Mouse (Mus musculus) adipocyte (in vitro differentiated cells): ENCODE data around the gene Gpbp1.

Experiments
- DNase-seq: peaks from one replicate; pipeline ENCODE4 v3.0.0-alpha.2; 2016; ENCODE audit warnings: low spot score

Gene Gpbp1

DNA sequence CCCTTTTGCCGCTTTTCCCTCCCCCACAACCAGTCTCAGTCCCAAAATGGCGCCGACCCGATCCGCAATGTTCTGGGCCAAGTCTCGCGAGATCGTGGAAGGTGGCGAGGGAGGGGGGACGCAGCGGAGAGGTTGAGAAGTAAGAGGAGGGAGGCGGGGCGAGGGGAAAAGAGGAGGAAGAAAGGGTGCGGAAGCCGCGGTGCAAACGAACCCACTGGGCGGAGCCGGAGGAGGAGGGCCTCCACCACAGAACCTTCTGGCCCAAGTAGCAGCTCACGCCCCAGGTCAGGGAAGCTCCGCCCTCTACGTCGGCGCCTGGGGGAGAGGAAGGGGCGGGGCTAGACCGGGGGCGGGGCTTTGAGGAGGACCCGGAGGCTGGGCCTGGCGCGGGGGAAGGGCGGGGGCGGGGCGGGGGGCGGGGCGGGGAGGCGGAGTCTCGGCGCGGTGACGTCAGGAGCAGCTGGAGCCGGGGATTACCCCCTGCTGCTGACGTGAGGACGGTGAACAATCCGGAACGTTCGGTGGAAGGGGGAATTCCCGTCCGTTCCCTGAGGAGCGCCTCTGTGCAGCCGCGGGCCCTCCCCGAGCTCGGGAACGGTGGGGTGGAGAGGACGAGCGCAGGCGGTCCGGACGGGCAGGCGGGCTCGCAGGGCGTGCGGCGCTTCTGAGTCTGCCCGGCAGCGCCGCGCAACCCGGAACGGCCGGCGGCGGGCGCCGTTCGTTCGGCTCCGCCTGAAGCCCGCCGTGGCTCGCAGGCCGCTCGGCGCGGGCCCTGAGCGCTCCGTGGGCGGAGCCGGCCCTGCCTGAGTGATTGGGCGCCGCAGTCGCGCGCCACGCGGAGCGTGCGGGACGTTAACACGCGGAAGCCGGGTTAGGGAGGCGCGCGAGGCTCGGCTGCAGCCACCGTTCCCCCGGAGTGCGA is at the start of gene Gpbp1:
Gene Gpbp1 (minus strand): TSS at position 310 of the 922 bp plus-strand sequence.
- DNase-seq = peak; percentile 100

DNA sequence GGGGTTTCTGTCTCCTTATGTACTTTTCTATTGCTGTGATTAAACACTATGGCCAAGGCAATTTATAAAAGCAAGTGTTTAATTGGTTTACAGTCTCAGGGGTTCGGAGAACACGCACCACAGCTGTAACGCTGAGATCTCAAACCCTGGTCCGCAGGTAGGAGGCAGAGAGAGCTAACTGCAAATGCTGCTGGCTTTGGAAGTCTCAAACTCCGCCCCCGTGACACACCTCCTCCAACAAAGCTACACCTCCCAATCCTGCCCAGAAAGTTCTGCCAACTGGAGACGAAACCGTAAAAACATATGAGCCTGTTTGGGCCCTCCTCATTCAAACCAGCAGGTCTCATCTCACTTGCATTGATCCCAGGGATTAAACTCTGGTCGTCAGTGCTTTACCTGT is 47.8 kb upstream of the Gpbp1 start:
- no peak for DNase-seq

DNA sequence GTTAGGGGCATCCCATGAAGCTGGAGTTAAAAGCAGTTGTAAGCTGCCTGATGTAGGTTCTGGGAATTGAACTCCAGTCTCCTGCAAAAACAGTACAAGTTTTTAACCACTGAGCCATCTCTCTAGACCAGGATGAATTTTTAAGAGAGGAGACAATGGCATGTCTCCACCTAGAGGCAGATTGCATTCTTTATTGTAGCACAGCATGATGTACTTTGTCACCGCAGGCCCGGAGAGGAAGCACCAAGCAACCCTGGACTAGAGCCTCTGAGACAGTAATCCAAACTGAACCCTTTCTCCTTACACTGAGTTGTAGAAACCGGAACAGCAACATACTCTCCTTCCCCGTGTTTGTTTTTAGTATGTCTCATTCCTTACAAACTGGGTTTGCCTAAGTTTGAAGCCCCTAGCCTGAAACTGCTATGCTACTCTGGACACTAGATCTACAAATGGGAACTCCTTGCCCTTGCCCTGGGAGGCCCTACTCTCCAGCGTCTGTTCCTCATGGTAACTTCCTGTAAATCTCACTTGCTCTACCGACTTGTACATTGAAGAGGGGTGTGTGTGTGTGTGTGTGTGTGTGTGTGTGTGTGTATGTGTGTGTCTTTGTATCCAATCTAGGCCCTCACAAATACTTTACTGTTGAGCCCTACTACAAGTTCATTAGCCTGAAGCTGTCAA is 46.4 kb upstream of the Gpbp1 start:
- no peak for DNase-seq

DNA sequence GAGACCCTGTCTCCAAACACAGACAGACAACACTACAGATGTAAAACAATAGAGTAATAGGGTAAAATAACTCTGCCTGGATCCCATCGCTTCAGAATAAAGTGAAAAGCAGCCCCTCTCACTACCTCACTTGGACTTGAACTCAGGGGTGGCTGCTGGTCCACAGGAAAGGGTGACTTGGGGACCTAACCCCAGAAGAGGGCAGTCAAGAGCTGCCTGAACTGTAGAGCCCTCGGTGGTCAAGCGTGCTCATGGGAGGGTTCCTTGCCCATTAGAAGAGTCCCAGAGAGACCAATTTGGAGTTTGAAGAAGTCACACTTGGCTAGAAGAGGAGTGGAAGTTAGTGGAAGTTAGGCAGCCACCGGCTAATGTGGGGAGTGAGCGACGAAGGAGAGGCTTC is 44.2 kb upstream of the Gpbp1 start:
- DNase-seq = no peak

DNA sequence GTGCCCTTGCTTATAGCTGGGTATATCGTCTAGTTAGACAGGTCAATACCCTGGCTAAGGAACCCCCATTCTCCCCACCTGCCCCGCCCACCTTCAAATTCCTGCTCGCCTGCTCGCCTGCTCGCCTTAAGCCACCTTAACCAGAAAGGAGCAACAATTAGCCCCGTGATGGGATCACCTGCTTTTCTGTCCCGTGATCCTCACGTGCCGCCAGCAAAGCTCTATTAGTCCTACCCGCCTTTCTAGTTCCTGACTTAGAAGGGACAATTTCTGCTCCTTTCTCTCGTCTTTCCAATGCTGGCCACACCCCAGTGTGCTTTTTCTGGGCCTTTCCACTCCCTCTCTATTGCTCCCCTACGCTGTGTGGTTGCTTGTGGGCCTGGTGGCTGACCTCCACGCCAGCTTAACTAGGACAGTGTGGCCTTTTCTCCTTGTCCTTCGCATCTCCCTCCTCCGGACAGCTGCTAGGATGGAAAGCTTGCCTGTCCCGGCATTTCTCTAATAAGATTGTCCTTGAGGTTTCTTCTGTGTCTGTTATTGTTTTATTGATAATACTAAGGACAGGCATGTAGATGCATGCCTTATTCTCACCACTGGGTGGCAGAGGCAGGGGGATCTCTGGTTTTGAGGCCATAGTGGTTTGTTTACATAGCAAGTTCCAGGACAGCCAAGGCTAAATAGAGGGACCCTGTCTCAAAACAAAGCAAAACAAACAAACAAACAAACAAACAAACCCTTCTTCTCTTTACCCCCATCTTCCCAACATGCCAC is 42.5 kb upstream of the Gpbp1 start:
- DNase-seq = peak; percentile 16

DNA sequence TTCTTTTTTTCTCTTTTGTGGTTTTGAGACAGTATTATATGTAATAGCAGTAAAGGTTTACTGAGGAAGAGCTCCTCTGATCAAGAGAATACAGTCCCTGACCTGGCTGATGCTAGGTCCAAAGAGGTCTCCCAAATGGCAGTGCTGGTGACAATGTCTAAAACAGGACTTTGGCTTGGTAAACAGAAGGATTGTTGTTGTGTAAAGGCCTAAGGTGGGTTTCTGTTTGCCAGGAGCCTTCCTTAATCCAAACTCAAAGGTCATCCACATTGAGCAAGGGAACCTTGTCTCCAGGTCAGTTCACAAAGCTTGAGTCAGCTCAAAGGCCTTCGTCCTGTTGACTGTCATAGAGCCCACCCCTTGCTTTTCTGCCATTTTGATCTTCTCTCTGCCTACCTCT is 41.8 kb upstream of the Gpbp1 start:
- no peak for DNase-seq

DNA sequence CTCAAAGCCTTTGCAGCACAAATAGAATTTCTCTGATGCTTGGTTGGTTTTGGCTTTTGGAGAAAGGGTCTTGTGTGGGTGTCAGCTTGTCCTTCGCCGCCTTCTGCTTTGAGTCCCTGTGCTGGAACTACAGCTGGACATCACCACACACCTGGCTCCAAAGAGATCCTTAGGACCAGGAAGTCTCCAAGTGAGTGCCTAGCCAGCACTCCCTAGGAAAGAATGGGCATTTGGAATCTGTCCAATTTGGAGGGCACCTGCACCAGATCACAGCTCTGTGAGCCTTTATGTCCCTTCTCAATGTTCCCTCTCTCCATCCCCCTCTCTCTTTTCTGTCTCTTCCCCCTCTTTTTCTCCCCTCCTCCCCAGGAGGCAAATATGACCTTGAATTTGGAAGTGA is 34.4 kb upstream of the Gpbp1 start:
- no peak for DNase-seq

DNA sequence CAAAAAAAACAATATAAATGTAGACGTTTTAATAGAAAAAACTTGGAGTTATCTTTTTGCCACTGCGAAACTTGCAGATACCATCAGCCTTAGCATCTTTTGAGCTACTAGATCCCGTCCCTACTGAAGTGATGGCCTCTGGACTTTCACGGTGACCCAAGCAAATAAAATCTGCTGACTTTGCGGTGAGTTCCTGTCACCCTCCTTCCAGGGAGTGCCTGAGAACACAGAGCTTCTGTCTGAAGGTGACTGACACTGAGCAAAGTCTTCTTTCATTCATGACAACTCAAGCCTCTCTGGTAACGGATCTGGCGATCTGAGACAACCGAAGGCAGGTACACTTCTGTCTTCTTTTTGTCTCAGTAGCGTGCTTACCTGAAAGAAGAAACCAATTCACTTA is 32.4 kb upstream of the Gpbp1 start:
- no peak for DNase-seq

DNA sequence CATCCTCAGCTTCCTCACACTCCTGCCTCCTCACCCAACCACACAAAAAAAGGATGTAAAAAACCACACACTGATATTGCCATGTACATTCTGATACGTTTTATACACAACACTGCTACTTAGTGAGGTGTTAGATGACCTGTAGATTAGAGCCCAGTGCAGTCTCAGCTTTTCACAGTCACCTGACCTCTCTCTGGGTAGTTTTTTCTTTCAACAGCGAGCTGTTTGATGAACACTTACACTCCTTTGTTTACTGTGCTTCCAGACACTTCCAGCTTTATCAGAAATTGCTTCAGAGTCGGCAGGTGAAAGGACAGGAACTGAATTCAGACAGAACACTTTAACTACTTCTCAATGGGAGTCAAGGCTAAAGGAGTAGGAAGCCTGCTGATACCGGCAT is 30.5 kb upstream of the Gpbp1 start:
- no peak for DNase-seq

DNA sequence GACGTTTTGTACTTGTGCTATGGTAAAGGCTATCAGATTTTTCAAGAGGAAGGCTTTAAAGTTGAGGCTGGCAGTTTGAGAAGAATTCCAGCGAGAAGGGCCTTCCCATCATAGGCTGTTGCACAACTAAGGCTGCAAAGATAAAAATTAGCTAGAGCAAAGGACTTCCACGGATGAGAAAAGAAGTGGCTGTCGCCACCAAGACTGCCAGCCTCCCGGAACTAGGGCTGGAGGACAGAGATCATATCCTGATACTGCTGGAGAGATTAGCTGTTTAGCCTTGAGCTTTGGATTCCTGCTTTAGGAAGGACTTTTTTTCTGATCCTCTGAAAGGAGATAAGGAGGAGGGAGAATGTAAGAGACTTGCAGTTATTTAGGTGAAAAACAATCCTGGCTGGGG is 28.4 kb upstream of the Gpbp1 start:
- no peak for DNase-seq

DNA sequence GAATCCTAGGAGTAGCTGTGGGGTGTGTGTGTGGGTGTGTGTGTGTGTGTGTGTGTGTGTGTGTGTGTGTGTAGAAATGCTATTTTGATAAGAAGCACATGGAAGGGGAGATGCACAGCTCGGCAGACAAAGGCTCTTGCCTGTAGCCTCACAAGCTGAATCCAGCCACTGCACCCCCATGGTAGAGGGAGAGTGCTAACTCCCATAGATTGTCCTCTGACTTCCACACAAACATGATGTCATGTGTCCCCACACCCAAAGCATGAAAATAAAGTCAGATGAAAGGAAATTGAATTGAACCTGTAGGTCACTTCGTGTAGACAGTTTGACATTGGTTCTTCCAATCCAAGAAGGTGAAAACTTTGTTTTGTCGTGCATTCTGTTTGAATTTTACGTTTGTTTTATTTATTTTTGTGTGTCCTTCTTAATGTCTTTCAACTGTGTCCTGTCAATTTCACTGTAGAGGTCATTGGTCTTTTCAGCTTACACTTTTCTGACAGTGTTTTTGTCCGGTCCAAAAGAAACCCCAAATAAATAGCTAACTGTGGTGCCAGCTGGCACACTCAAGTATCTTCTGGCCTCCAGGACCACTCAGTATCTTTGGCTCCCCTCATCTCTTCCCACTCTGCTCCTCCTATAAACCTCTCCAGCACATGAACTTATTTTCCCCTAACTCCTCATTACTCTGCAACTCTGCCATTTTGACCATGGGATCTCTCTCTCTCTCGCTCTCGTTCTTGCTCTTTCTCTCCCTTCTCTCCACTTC is 26.7 kb upstream of the Gpbp1 start:
- DNase-seq = no peak

DNA sequence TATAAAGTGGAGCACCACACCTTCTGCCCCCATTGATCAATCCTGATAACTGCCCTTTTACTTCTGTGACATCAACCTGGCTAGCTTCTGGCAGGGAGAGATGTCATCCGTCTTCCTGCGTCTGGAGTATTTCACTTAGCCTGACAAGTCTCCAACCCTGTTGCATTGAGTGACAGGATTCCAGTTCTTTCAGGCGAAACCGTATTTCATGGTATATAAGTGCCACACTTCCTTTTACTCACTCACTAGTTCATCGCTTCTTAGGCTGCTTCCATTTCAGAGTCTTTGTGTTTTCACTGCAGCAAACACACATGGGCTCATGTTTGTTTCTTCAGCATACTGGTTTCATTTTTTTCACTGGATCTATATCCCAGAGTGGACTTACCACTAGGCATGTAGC is 19.5 kb upstream of the Gpbp1 start:
- DNase-seq = no peak

DNA sequence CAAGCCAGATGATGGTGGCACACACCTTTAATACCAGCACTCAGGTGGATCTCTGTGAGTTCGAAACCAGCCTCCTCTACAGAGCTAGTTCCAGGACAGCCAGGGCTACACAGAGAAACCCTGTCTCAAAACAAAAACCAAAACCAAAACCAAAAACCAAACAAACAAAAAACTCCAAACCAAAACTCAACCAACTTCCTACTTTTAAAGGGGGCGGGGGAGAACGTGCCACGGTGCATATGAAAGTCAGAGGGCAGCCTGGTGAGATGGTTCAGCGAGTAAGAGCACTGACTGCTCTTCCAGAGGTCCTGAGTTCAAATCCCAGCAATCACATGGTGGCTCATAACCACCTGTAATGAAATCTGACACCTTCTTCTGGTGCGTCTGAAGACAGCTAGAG is 18.7 kb upstream of the Gpbp1 start:
- no peak for DNase-seq

DNA sequence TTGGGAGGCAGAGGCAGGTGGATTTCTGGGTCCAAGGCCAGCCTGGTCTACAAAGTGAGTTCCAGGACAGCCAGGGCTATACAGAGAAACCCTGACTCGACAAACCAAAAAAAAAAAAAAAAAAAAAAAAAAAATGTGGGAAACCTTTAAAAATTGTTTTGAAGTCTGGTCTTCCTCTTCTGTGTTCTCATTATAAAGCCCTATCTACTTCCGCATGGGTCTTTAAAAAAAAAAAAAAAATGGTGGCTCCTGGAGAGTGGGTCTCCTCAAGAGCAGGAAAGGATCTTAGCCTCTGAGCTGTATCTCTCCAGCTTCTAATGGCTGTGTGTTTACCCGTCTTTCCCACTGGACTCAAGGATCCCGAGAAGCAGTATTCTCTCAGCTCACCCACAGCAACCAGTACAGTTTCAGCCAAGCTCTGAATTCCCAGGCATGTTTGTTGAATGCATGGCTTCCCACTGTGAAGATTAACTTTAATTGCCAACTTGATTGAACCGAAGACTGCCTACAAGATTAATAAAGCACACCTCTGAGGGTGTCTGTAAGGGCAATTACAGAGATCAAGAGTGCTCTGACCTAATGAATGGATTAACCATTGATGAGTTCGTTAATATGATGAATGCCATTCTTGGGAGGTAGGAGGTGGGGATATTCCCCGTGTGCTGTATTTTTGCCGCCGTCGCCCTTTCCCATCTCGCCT is 4.6 kb upstream of the Gpbp1 start:
- no peak for DNase-seq

DNA sequence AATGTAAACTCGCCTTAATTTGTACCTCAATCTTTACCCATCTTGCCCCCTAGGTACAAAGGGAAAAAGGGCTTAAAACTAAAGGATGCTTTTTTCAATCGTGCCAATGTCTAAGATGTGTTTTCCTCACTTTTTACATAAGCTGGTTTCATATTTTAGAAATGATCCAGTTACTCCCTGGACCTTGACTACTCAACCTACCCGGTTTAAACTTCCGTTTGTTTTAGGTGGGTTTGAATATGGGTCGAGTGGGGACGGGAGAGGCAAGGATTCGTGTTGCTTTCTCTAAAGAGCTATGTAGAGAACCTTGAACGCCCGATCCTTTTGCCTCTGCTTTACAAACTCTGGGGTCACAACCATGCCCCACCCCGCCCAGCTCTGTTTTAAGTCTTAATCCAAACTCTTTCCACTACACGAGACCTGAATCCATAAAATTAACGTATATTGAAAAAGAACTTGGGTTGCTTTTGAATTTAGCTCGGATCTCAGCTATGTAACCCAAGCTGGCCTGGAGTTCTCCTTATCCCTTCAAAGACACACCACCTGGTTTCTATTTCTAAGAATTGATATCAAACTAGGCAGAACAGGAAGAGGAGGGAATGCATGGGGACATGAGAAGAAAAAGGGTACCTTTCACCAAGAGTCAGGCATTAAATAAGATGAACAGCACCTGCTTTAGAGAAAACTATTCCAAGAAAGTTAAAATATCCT is 1.3 kb upstream of the Gpbp1 start:
- no peak for DNase-seq

DNA sequence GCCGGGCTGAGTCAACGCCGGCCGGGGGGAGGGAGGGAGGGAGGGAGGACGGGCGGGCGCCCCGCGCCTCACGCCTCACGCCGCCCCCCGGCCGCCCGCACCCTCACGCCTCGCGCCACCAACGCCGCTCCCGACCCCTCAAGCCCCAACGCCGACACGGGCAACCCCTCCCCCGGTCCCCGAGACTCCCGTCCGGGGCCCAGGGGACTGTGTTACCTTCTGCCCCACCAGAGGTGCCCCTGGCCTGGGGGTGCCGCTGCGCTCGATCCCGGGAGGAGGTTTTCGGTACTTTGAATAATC is 459 bp downstream of the Gpbp1 start:
- no peak for DNase-seq

DNA sequence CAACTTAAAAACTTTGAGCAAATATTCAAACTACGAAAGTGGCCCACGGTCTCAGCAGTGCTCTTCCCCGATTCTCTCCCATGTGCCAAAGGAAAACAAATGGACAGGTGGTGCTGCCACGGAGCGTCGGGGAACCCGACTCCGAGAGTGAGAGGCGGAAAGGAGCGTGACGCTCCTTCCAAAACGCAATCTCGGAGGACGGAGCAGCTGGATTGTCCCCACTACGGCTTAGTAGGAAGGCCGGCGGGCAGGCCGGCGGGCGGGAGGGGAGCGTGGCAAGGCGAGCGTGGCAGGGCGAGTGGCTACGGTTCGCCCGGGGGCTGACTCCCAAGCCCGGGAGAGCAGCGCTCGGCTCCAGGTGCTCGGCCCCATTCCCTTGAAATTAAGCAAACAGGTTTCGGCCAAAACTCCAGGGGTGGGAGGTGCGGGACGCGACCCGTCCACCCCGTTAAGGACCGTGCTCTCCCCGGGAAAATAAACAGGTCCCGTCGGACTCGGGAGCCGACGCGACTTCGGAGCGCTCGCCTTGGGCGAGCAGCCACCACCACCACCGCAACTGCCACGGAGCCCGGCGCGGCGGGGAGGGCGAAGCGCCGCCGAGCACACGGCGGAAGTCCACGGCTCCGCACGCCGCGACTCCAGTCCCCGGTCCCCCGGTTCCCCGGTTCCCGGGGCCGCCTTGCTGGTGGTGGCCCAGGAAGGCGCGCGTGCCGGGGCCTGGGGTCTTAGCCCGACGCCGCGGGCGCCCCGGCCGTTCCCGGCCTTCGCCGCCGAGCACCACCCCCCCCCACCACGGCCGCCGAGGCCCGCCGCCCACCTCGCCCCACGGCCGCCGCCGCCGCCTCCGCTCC is 1.0 kb downstream of the Gpbp1 start:
- DNase-seq = peak; percentile 44

DNA sequence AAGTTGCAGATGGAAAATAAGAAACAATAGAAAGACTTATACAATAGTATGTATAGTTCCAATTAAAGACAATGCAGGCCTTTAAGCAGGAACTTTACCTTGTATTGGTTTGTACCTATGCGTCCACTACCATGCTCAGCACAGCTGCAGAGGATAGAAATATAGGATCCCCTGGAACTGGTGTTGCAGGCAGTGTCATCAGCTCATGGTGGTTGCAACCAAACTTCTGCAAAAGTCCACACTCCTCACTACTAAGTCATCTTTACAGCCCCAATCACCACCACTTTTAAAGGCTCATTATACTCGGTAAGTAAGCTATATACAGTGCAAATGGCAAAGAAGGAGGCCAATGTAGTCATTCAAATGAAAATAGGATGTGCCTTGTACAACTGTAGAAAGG is 12.2 kb downstream of the Gpbp1 start:
- DNase-seq = no peak

DNA sequence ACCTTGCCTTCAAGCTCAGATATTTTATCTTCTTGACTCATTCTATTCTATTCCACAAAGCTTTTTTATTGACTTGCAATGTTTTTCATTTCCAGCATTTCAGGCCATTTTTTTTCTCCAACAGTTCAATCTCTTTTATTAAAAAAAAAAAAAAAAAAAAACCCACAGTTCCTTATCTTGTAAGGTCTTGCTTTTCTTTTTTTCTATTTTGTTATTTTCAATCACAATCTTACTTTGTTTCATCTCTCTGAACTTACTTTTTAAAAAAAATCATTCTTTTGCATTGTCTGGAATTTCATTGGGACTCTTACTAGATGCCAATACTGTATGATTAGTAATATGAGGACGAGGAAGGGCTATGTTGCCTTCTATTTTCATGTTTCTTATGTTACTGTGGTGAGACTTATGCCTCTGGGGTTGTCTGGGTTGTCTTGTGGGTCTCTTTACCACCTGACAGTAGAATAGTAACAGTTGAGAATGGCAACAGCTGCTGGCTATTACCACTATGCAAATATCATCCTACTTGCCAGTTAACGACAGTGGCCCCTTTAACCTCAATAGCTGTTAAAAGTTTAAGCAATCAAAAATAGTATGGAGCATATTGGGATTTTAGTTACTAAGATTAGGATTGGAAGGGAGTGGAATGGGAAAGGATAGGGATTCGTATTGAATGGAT is 19.2 kb downstream of the Gpbp1 start:
- DNase-seq = no peak
